Mouse (Mus musculus): ENCODE data around the gene Dbp. TPM values are rescaled to one million over a fixed set of nuclear protein-coding genes. Genes with fewer than 3 reads are reported as not detected.

Gene Dbp
- polyA plus RNA-seq, 1 experiment from 2014 or later, result 2.2 TPM

- 60% methylated on average over 8 of the region's 8 CpGs for WGBS
- Histone ChIP-seq H3K4me2 (no peak overlapping the region), H3K9me3 (no peaks in the 10 kb centered on the region), H3K36me3 (no peaks in the 10 kb centered on the region), H3K4me1 (peaks cover 32% of the 10 kb centered on the region), H3K9ac (0 out of 2 replicates have a peak overlapping the region, but pooled peaks have one; percentile 35), H3K27me3 (replicated peaks) (peaks cover 17% of the 10 kb centered on the region; the same call in 1 of the 2 replicates), H3K4me3 (no peak overlapping the region), H3K27ac (replicated peaks) (peak overlapping the region; percentile 59)
- no peak for ATAC-seq (ENCODE audit: extremely low read depth, insufficient number of reproducible peaks, low FRiP score, low TSS enrichment)
Measured at GRCm38 (mm10) chr7:45681046-45681736, 23.7 kb upstream of the Dbp start.

DNA sequence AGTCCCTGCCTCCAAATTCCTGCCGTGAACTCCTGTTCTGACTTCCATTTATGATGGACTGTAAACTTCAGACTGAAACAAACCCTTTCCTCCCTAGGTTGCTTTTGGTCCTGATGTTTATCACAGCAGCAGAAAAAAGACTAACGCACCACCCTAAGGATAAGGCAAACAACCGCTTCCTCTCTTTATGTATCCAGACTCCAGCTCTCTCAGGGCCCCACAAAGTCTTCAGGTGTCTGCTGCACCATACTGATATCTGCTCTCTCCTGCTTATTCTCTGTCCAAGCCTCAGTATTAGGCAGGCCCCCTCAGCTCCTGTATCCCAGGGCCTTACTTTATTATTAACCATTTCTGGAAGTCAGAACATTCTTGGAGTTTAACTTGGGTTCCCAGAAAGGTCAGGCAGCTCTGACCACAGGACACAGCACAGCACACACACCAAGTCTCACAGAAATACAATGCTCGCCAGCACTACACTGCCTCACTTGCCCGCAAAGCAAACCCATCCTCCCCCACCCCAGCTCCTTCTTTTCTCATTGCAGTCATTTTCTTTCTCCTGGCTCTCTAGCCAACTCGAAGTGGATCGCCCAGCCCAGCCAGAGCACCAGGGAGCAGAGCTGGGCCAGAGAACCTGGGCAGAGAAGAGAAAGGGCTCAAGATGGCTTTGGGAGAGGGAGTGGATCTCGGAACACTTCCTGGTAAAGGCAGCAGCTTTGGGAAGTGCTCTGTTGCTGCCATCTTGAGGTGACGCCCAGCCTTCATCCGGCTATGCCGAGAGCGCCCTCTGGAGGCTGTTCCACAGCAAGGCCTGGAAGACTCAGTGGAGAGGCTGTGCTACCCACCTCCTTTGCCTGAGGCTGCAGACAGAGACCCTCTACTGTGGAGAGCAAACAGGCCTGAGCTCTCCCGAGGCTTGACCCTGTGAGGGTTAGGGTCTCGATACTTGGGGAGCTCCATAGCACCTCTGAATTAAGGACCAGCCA lies 22.5 kb upstream of the Dbp start:
- H3K27me3 ChIP-seq (replicated peaks), result peaks cover 17% of the 10 kb centered on the region; the same call in 1 of the 2 replicates
- peak overlapping the region; percentile 74 for H3K9ac ChIP-seq
- peaks cover 32% of the 10 kb centered on the region for H3K4me1 ChIP-seq
- H3K4me3 ChIP-seq, result 0 out of 2 replicates have a peak overlapping the region, but pooled peaks have one; percentile 22
- no peak; the same call in 1 of the 2 replicates for ATAC-seq (ENCODE audit: extremely low read depth, insufficient number of reproducible peaks, low FRiP score, low TSS enrichment)
- no peaks in the 10 kb centered on the region for H3K9me3 ChIP-seq
- H3K4me2 ChIP-seq, result peak overlapping the region; percentile 62
- WGBS, result 27% methylated on average over 14 of the region's 14 CpGs
- peak overlapping the region; percentile 51; the same call in 1 of the 2 replicates for H3K27ac ChIP-seq (replicated peaks)
- H3K36me3 ChIP-seq, result no peaks in the 10 kb centered on the region

DNA sequence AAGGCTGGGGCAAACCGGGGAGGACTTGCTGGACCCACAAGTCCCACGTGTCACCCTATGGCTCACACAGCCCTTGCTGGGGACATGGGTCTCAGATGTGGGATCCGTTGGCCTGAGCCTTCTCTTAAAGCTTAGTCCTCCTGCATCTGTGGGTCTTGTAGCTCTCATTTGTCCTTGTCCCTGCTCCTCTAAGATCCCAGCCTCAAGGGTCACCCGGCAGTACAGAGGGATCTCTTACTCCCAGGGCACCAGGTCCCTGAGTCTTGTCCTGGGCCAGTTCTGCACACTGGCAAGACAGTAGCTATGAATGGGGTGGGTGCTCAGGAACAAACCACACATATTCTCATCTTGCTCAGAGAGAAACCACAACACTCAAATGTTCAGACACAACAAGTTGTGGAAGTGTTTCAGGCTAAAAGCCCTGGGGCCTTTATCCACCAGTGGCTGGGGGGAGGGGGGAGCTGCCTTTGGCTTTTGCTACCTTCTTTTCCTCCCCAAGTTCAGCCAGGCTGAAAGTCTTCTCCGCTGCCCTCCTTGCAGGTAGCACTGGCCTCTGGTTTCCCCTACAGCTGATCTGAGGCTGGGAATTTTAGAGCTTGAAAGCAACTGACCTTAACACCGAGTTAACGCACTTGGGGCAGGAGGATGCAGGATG lies 21.4 kb upstream of the Dbp start, which contains the start of gene Ntn5:
TSS of gene Ntn5 (plus strand) at position 627 of the 655 bp plus-strand sequence.
- 79% methylated on average over 7 of the region's 7 CpGs for WGBS
- Histone ChIP-seq H3K4me1 (peaks cover 32% of the 10 kb centered on the region), H3K4me2 (no peak within 1 kb of the TSS), H3K9me3 (no peaks in the 10 kb centered on the region), H3K4me3 (no peak within 1 kb of the TSS), H3K27ac (replicated peaks) (no peak within 1 kb of the TSS), H3K9ac (peak within 1 kb of the TSS; percentile 40), H3K36me3 (no peaks in the 10 kb centered on the region), H3K27me3 (replicated peaks) (peaks cover 17% of the 10 kb centered on the region; the same call in 1 of the 2 replicates)
- ATAC-seq (ENCODE audit: extremely low read depth, insufficient number of reproducible peaks, low FRiP score, low TSS enrichment), result no peak

- Histone ChIP-seq H3K36me3 (no peaks in the 10 kb centered on the region), H3K4me2 (no peak overlapping the region), H3K4me1 (peaks cover 32% of the 10 kb centered on the region), H3K9ac (no peak overlapping the region), H3K9me3 (no peaks in the 10 kb centered on the region), H3K4me3 (no peak overlapping the region), H3K27me3 (replicated peaks) (peaks cover 17% of the 10 kb centered on the region; the same call in 1 of the 2 replicates), H3K27ac (replicated peaks) (no peak overlapping the region)
- ATAC-seq (ENCODE audit: extremely low read depth, insufficient number of reproducible peaks, low FRiP score, low TSS enrichment), result no peak
- 52% methylated on average over 10 of the region's 10 CpGs for WGBS
Measured at GRCm38 (mm10) chr7:45685811-45686210, 19.1 kb upstream of the Dbp start.

DNA sequence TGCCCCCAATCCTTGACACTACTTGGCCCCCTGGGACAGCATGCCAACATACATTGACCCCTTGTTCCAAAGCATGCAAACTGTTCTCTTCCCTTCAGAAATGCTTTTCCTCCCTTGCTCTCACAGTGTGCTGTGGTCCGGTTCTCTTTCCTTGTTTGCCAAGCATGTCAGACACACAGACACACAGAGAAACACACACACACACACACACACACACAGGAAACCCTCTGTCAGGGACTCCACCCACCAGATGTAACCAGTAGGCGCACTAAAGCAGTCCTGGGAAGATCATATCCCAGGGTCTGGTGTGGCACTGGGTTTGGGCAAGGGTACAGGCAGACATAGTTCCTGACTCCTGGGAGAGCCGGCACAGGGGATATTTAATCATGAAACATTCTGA lies 18.0 kb upstream of the Dbp start:
- no peak overlapping the region for H3K4me2 ChIP-seq
- H3K27ac ChIP-seq (replicated peaks), result no peak overlapping the region
- H3K36me3 ChIP-seq, result no peaks in the 10 kb centered on the region
- H3K9ac ChIP-seq, result no peak overlapping the region
- ATAC-seq (ENCODE audit: extremely low read depth, insufficient number of reproducible peaks, low FRiP score, low TSS enrichment), result no peak
- peaks cover 17% of the 10 kb centered on the region; the same call in 1 of the 2 replicates for H3K27me3 ChIP-seq (replicated peaks)
- WGBS, result 74% methylated on average over 3 of the region's 3 CpGs
- no peaks in the 10 kb centered on the region for H3K9me3 ChIP-seq
- H3K4me1 ChIP-seq, result peaks cover 24% of the 10 kb centered on the region
- no peak overlapping the region for H3K4me3 ChIP-seq

DNA sequence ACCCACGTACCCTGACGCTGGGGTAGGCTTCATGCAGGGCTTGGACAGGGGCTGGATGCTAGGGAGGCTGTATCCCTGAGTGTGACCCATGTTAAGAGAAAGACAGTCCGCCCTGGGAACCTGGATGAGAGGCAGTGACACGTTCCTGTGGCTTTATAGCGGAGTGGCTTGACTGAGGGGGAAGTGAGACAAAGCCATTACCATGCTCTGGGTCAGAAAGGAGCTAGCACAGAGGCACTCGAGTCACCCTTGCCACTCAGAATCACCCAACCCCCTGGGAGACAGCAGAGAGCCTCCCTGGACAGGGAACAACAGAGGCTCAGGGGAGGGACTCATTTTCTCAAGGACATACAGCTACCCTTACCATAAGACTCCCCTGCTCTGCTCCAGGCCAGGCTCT lies 15.8 kb upstream of the Dbp start:
- no peak overlapping the region for H3K4me3 ChIP-seq
- no peak overlapping the region for H3K4me2 ChIP-seq
- H3K36me3 ChIP-seq, result no peaks in the 10 kb centered on the region
- 0 out of 2 replicates have a peak overlapping the region, but pooled peaks have one; percentile 58 for H3K27ac ChIP-seq (replicated peaks)
- peaks cover 9% of the 10 kb centered on the region; the same call in 1 of the 2 replicates for H3K27me3 ChIP-seq (replicated peaks)
- no peak for ATAC-seq (ENCODE audit: extremely low read depth, insufficient number of reproducible peaks, low FRiP score, low TSS enrichment)
- H3K9ac ChIP-seq, result peak overlapping the region; percentile 60
- 54% methylated on average over 6 of the region's 6 CpGs for WGBS
- no peaks in the 10 kb centered on the region for H3K9me3 ChIP-seq
- H3K4me1 ChIP-seq, result peaks cover 17% of the 10 kb centered on the region

GRCm38 (mm10) chr7:45689800-45690199 lies 15.1 kb upstream of the Dbp start:
- no peak overlapping the region for H3K4me3 ChIP-seq
- WGBS, result 11% methylated on average over 11 of the region's 11 CpGs
- peak overlapping the region; percentile 60; the same call in 1 of the 2 replicates for H3K9ac ChIP-seq
- 0 out of 2 replicates have a peak, but pooled peaks cover 3% of the 10 kb centered on the region for H3K27me3 ChIP-seq (replicated peaks)
- peak overlapping the region; percentile 6; the same call in 1 of the 2 replicates for H3K4me2 ChIP-seq
- H3K4me1 ChIP-seq, result peaks cover 17% of the 10 kb centered on the region
- peak; percentile 10; the same call in 1 of the 2 replicates for ATAC-seq (ENCODE audit: extremely low read depth, insufficient number of reproducible peaks, low FRiP score, low TSS enrichment)
- H3K36me3 ChIP-seq, result no peaks in the 10 kb centered on the region
- peak overlapping the region; percentile 58 for H3K27ac ChIP-seq (replicated peaks)
- no peaks in the 10 kb centered on the region for H3K9me3 ChIP-seq

- WGBS, result 48% methylated on average over 2 of the region's 2 CpGs
- Histone ChIP-seq H3K4me2 (no peak overlapping the region), H3K27ac (replicated peaks) (no peak overlapping the region), H3K9ac (no peak overlapping the region), H3K36me3 (no peaks in the 10 kb centered on the region), H3K9me3 (no peaks in the 10 kb centered on the region), H3K4me1 (peaks cover 17% of the 10 kb centered on the region), H3K4me3 (no peak overlapping the region), H3K27me3 (replicated peaks) (no peaks in the 10 kb centered on the region)
- ATAC-seq (ENCODE audit: extremely low read depth, insufficient number of reproducible peaks, low FRiP score, low TSS enrichment), result no peak
Measured at GRCm38 (mm10) chr7:45692364-45692763, 12.5 kb upstream of the Dbp start.

- Histone ChIP-seq H3K9me3 (no peaks in the 10 kb centered on the region), H3K4me1 (peaks cover 15% of the 10 kb centered on the region), H3K36me3 (no peaks in the 10 kb centered on the region), H3K27ac (replicated peaks) (no peak within 1 kb of the TSS), H3K9ac (no peak within 1 kb of the TSS), H3K4me2 (no peak within 1 kb of the TSS), H3K27me3 (replicated peaks) (peaks cover 15% of the 10 kb centered on the region), H3K4me3 (no peak within 1 kb of the TSS)
- 86% methylated on average over 50 of the region's 50 CpGs for WGBS
- no peak for ATAC-seq (ENCODE audit: extremely low read depth, insufficient number of reproducible peaks, low FRiP score, low TSS enrichment)
Measured at GRCm38 (mm10) chr7:45693921-45694591, 10.8 kb upstream of the Dbp start, which contains the start of gene Sec1. Gene Sec1, minus strand, starts transcription at chr7:45694402.

- WGBS, result 28% methylated on average over 6 of the region's 6 CpGs
Measured at GRCm38 (mm10) chr7:45695098-45695497, 9.8 kb upstream of the Dbp start.

More at GRCm38 (mm10) chr7:45695098-45695497, 9.8 kb upstream of the Dbp start:
- Histone ChIP-seq H3K4me2 (no peak overlapping the region), H3K36me3 (no peaks in the 10 kb centered on the region), H3K27me3 (replicated peaks) (peaks cover 25% of the 10 kb centered on the region), H3K4me1 (peaks cover 15% of the 10 kb centered on the region), H3K4me3 (no peak overlapping the region), H3K9ac (no peak overlapping the region), H3K9me3 (no peaks in the 10 kb centered on the region), H3K27ac (replicated peaks) (no peak overlapping the region)
- no peak for ATAC-seq (ENCODE audit: extremely low read depth, insufficient number of reproducible peaks, low FRiP score, low TSS enrichment)
